Mouse (Mus musculus) stomach, embryonic 14.5 days (tissue): ENCODE measurements around the gene Bbs4. TPM values are rescaled to one million over a fixed set of nuclear protein-coding genes. Genes with fewer than 3 reads are reported as not detected.

Experiments used
- ATAC-seq: fragments of 200-750 bp; cut with Nextera tagmentation; 2 replicates; pipeline ENCODE4 v1.8.0; 2017; ENCODE audit warnings: low read depth, moderate TSS enrichment; ENCODE audit not compliant: insufficient number of reproducible peaks, insufficient read depth, low FRiP score
- H3K27ac ChIP-seq: fragments of 300-500 bp; sonication (generic); 2 replicates; pipeline ENCODE4 v1.5.1; 2014; ENCODE audit warnings: mild to moderate bottlenecking, low read length, moderate library complexity, mixed read lengths
- H3K27me3 ChIP-seq: fragments of 300-500 bp; sonication (generic); 2 replicates; pipeline ENCODE4 v1.6.1; 2014; ENCODE audit warnings: low read length, control low read depth, mixed read lengths; ENCODE audit not compliant: control insufficient read depth, insufficient read depth
- H3K36me3 ChIP-seq: fragments of 300-500 bp; sonication (generic); 2 replicates; pipeline ENCODE4 v1.6.1; 2014; ENCODE audit warnings: mild to moderate bottlenecking, control low read depth, low read length, moderate library complexity, mixed read lengths; ENCODE audit not compliant: control insufficient read depth, insufficient read depth
- H3K4me1 ChIP-seq: fragments of 300-500 bp; sonication (generic); 2 replicates; pipeline ENCODE4 v1.6.1; 2014; ENCODE audit warnings: low read length, control low read depth, mixed read lengths; ENCODE audit not compliant: control insufficient read depth, insufficient read depth
- H3K4me2 ChIP-seq: fragments of 300-500 bp; sonication (generic); replicated peaks from 2 replicates; pipeline ENCODE4 v1.6.1; 2014; ENCODE audit warnings: low read depth, low read length, control low read depth
- H3K4me3 ChIP-seq: fragments of 300-500 bp; sonication (generic); 2 replicates; pipeline ENCODE4 v1.5.1; 2014; ENCODE audit warnings: low read depth, low read length, control low read depth
- H3K9ac ChIP-seq: fragments of 300-500 bp; sonication (generic); replicated peaks from 2 replicates; pipeline ENCODE4 v1.6.1; 2014; ENCODE audit warnings: low read depth, mild to moderate bottlenecking, control low read depth, low read length, moderate library complexity, mixed read lengths
- H3K9me3 ChIP-seq: fragments of 300-500 bp; sonication (generic); 2 replicates; pipeline ENCODE4 v1.6.1; 2016; ENCODE audit warnings: low read depth, low read length, control low read depth; ENCODE audit not compliant: control insufficient read depth
- WGBS: fragments of 180-500 bp; shearing (Covaris S2); extraction: QIAGEN DNeasy Blood & Tissue Kit; methylation state at CpG from one replicate; pipeline ENCODE4 v1.1.7; 2014; 5-methylcytosine and 5-hydroxymethylcytosine counted together
- polyA plus RNA-seq: library from polyadenylated mRNA; unstranded; fragments of >200 nt; fragmentation: Nextera tagmentation; extraction: Ambion mirVana; gene quantifications from 2 replicates; pipeline ENCODE4 v1.2.1, GENCODE M21; 2014

The Bbs4 gene
- polyA plus RNA-seq, 1 experiment from 2014 or later = 15.6 TPM

DNA sequence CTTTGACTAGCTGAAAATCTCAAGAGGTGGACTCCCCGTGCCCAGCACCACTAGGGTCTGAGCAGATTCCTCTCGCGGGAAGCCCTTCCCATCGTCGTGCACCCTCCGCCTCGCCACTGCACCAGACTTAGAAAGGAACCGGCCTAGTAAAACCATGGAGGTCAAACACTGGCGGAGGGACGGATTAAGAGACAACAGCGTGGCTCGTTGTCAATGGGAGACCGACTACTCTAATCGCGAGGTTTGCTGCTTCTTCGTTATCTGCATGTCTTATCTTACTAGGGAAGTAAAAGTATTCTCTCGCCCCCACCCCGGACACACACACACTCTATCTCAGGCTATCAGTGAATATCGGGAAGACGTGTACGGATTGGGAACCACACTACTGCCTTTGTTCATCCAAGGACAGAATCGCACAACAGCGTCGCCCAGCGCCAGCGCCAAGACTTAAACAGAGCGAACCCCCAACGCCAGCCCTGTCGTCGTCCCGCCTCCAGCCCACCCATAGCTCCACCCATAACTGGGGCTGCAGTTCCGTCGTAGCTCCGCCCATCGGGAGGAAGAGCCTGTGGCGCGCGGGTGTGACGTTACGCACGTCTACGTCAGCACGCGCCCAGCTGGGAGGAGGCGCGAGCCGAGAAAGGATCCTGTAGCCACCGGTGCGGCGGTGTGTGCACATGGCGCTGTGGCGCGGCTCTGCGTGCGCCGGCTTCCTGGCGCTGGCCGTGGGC lies 62.2 kb downstream of the Bbs4 start, which contains the start of gene Adpgk:
Adpgk (plus strand) TSS at position 602 of the 731 bp plus-strand sequence.
- peak; percentile 98 for ATAC-seq
- no peaks in the 10 kb centered on the region for H3K36me3 ChIP-seq

DNA sequence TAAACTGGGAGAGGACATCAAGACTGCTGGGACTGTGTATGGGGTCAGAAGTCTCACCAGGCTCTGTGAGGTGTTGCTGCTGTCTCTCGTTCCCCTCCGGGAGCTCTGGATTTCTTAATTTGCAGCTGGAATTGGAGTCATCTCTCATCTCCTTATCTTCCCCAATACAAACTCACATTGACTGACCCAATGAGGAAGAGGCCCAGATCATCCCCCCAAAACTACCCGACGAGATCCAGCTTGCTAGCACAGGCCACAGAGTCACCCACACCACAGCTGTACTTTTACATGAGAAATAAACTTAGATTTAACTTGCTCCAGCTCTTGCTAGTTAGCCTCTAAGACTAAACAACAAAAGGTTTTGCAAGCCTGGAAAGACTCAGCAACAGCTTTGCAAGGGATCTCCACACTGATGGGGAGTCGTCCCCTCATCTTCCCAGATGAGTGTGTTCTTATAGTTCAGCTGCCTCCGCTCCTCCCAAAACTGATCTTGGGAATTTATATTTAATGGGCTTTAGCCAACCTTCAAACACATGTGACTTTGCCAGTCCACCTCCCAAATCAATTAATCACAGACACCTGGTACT lies 63.7 kb downstream of the Bbs4 start:
- ATAC-seq = no peak
- Histone ChIP-seq H3K4me2 (no peak overlapping the region), H3K4me1 (peaks cover 23% of the 10 kb centered on the region), H3K9me3 (no peaks in the 10 kb centered on the region), H3K4me3 (no peak overlapping the region), H3K9ac (no peak overlapping the region), H3K27ac (no peak overlapping the region), H3K36me3 (no peaks in the 10 kb centered on the region), H3K27me3 (no peaks in the 10 kb centered on the region)
- WGBS = 50% methylated on average over 6 of the region's 6 CpGs

More for the DNA sequence above, 62.2 kb downstream of the Bbs4 start, which contains the start of gene Adpgk:
- 2% methylated on average over 58 of the region's 58 CpGs for WGBS
- Histone ChIP-seq H3K27ac (peak within 1 kb of the TSS; percentile 86), H3K9ac (peak within 1 kb of the TSS; percentile 84), H3K4me1 (peaks cover 23% of the 10 kb centered on the region), H3K27me3 (no peaks in the 10 kb centered on the region), H3K4me3 (peak within 1 kb of the TSS; percentile 96), H3K9me3 (no peaks in the 10 kb centered on the region), H3K4me2 (peak within 1 kb of the TSS; percentile 69)

- Histone ChIP-seq H3K4me3 (no peak overlapping the region), H3K27me3 (no peaks in the 10 kb centered on the region), H3K36me3 (no peaks in the 10 kb centered on the region), H3K27ac (no peak overlapping the region), H3K9me3 (no peaks in the 10 kb centered on the region), H3K4me1 (peaks cover 23% of the 10 kb centered on the region), H3K4me2 (no peak overlapping the region), H3K9ac (no peak overlapping the region)
- WGBS = 63% methylated on average over 3 of the region's 3 CpGs
- ATAC-seq = no peak
Measured at GRCm38 (mm10) chr9:59288685-59289410, 64.5 kb downstream of the Bbs4 start.

- Histone ChIP-seq H3K9ac (no peak overlapping the region), H3K4me2 (no peak overlapping the region), H3K36me3 (no peaks in the 10 kb centered on the region), H3K9me3 (no peaks in the 10 kb centered on the region), H3K27me3 (no peaks in the 10 kb centered on the region), H3K27ac (no peak overlapping the region), H3K4me1 (peaks cover 22% of the 10 kb centered on the region), H3K4me3 (no peak overlapping the region)
- no peak for ATAC-seq
- 84% methylated on average over 5 of the region's 5 CpGs for WGBS
Measured at GRCm38 (mm10) chr9:59288058-59288457, 65.2 kb downstream of the Bbs4 start.

DNA sequence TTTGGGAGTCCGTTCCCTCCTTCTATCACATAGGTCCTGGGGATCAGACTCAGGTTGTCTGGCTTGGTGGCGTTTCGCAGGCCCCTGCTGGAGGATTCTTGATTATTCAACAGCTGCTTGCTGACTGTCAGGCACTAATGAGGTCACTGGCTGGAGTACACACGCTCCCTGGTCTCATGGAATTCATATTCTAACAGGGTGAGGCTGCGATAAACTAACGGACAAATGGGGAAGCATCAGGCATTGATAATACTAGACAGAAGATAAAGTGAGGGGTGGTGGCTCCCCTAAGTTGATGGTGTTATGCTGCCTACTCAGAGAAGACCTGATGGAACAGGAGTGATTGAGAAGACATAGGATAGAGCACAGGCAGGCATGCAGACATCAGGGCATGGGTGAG lies 67.7 kb downstream of the Bbs4 start:
- Histone ChIP-seq H3K27me3 (no peaks in the 10 kb centered on the region), H3K27ac (no peak overlapping the region), H3K4me2 (no peak overlapping the region), H3K9me3 (no peaks in the 10 kb centered on the region), H3K4me1 (peaks cover 15% of the 10 kb centered on the region), H3K4me3 (no peak overlapping the region), H3K9ac (no peak overlapping the region), H3K36me3 (no peaks in the 10 kb centered on the region)
- ATAC-seq = no peak
- 61% methylated on average over 6 of the region's 6 CpGs for WGBS

DNA sequence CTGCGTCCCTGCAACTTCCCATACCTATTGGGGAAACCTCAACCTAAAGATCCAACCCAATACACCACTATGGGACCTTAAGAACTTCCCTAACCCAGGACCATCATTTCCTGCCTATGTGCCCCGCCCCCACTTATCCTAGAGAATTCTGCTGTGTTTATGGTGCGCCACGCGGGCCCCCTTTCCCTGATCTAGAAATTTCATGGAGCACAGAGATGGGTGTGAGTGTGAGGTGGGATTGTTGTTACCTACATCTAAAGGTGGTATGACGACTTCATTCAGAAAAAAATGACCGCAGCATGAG lies 70.7 kb downstream of the Bbs4 start:
- ATAC-seq = no peak
- Histone ChIP-seq H3K9ac (no peak overlapping the region), H3K4me1 (peaks cover 2% of the 10 kb centered on the region; the same call in 1 of the 2 replicates), H3K36me3 (no peaks in the 10 kb centered on the region), H3K27me3 (no peaks in the 10 kb centered on the region), H3K4me3 (peak overlapping the region; percentile 8; the same call in 1 of the 2 replicates), H3K4me2 (peak overlapping the region; percentile 34), H3K9me3 (no peaks in the 10 kb centered on the region), H3K27ac (no peak overlapping the region)
- WGBS = 48% methylated on average over 7 of the region's 7 CpGs

GRCm38 (mm10) chr9:59281871-59282682 lies 71.2 kb downstream of the Bbs4 start:
- 39% methylated on average over 25 of the region's 27 CpGs for WGBS
- Histone ChIP-seq H3K4me1 (peaks cover 2% of the 10 kb centered on the region; the same call in 1 of the 2 replicates), H3K4me3 (peak overlapping the region; percentile 8; the same call in 1 of the 2 replicates), H3K9ac (no peak overlapping the region), H3K27me3 (no peaks in the 10 kb centered on the region), H3K36me3 (no peaks in the 10 kb centered on the region), H3K4me2 (peak overlapping the region; percentile 34), H3K27ac (no peak overlapping the region), H3K9me3 (no peaks in the 10 kb centered on the region)
- ATAC-seq = no peak

DNA sequence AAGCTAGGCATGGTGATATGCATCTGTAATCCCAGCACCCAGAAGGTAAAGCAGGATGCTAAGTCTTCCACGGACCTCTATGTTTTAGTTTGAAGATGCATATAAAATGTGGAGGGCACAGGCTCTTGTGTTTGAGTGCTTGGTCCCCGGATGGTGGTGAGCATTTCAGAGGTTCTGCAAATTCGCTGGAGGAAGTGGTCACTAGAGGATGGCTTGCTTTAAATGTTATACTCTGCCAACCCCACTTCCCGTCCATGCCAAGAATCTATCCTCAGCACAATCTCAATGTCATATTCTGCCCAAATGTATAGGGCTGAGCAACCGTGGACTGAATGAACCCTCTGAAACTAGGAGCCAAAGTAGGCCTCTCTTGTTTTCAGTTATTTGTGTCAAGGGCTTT lies 72.4 kb downstream of the Bbs4 start:
- no peak overlapping the region for H3K4me2 ChIP-seq
- no peak overlapping the region for H3K27ac ChIP-seq
- H3K4me3 ChIP-seq = no peak overlapping the region
- no peaks in the 10 kb centered on the region for H3K9me3 ChIP-seq
- no peaks in the 10 kb centered on the region for H3K36me3 ChIP-seq
- no peak for ATAC-seq
- no peak overlapping the region for H3K9ac ChIP-seq
- no peaks in the 10 kb centered on the region for H3K27me3 ChIP-seq
- peaks cover 2% of the 10 kb centered on the region; the same call in 1 of the 2 replicates for H3K4me1 ChIP-seq
- 91% methylated on average over 5 of the region's 5 CpGs for WGBS
